8 mouse cellular contexts compared by ENCODE assay signal in genomic region chr19:42151990-42152389, GRCm38 (mm10). TPM values are rescaled to one million over a fixed set of nuclear protein-coding genes. Genes with fewer than 3 reads are reported as not detected.
DNase-seq lines count a peak whose midpoint lies in the region; ATAC-seq and TF ChIP-seq lines count a peak whose summit lies in the region.

No protein-coding gene starts in this region.

- no peaks in the 10 kb centered on the region; a peak in 1 of 4 replicates for H3K36me3 ChIP-seq in MEL (ENCODE audit: control insufficient read depth in 1 of 2, insufficient read depth in 2 of 2, low read length in 2 of 2)
- H3K36me3 ChIP-seq in forebrain, embryonic 13.5 days (ENCODE audit: poor library complexity, severe bottlenecking): no peaks in the 10 kb centered on the region
- H3K36me3 ChIP-seq in lung, postnatal 0 days (ENCODE audit: insufficient read depth, low read length): no peaks in the 10 kb centered on the region

- peak; percentile 91 for DNase-seq in MEL (ENCODE audit: low read depth, low spot score)
- peak; percentile 89 to 91 for DNase-seq in heart, postnatal 36 days
- peak; percentile 89 to 91 for DNase-seq in layer of hippocampus, postnatal 10 days (ENCODE audit: low spot score in 2 of 2)
- DNase-seq in lung, postnatal 0 days (ENCODE audit: low spot score): peak; percentile 93
- DNase-seq in right cerebral cortex, adult 2 months (ENCODE audit: low spot score in 2 of 2): peak; percentile 89 to 92
- peak; percentile 62 for DNase-seq in urinary bladder, postnatal 10 days (ENCODE audit: low spot score)

- H3K4me1 ChIP-seq in MEL (ENCODE audit: control insufficient read depth in 1 of 2, insufficient read depth in 2 of 2, low read length in 2 of 2): peaks cover under 1 to 18% of the 10 kb centered on the region in 2 experiments; a peak in 3 of 4 replicates
- H3K4me1 ChIP-seq in forebrain, embryonic 13.5 days: peaks cover 16% of the 10 kb centered on the region
- peaks cover 21% of the 10 kb centered on the region for H3K4me1 ChIP-seq in lung, postnatal 0 days (ENCODE audit: insufficient read depth, low read depth, low read length)

- H3K9me3 ChIP-seq in MEL (replicated peaks; ENCODE audit: insufficient read depth, low read length): no peaks in the 10 kb centered on the region
- H3K9me3 ChIP-seq in forebrain, embryonic 13.5 days (replicated peaks): no peaks in the 10 kb centered on the region
- H3K9me3 ChIP-seq in lung, postnatal 0 days (ENCODE audit: low read length): no peaks in the 10 kb centered on the region

- H3K79me2 ChIP-seq in MEL (ENCODE audit: control insufficient read depth, insufficient read depth, low read length, poor library complexity): peaks cover 2% of the 10 kb centered on the region; the same call in 1 of the 2 replicates

- TF ChIP-seq RAD21 in MEL (IDR thresholded peaks at IDR 0.05; ENCODE audit: low read depth, low read length): peak; percentile 89

- no peaks in the 10 kb centered on the region for H3K27me3 ChIP-seq in MEL (ENCODE audit: control insufficient read depth in 1 of 2, insufficient read depth in 2 of 2, low read length in 2 of 2)
- peaks cover 21% of the 10 kb centered on the region for H3K27me3 ChIP-seq in forebrain, embryonic 13.5 days
- no peaks in the 10 kb centered on the region for H3K27me3 ChIP-seq in lung, postnatal 0 days (replicated peaks; ENCODE audit: insufficient read depth, low read length)

- no peak overlapping the region for H3K27ac ChIP-seq in MEL (ENCODE audit: control insufficient read depth, low read depth, low read length)
- H3K27ac ChIP-seq in forebrain, embryonic 13.5 days: no peak overlapping the region
- H3K27ac ChIP-seq in lung, postnatal 0 days (ENCODE audit: low read length): peak overlapping the region; percentile 39; the same call in 1 of the 2 replicates

- intact Hi-C loops in heart, postnatal 36 days (cut with DNase I): loop anchor here (2.0 to 5.0 kb wide), 2 partner anchors 61 to 115 kb away; partner anchors contain the start of genes Ankrd2 and Pi4k2a

- 6% methylated on average over 6 of the region's 6 CpGs for WGBS in forebrain, embryonic 13.5 days
- WGBS in lung, postnatal 0 days: 7% methylated on average over 6 of the region's 6 CpGs

- H3K9ac ChIP-seq in MEL (ENCODE audit: control insufficient read depth, low read depth, low read length, poor library complexity, severe bottlenecking): no peak overlapping the region
- no peak overlapping the region for H3K9ac ChIP-seq in forebrain, embryonic 13.5 days
- H3K9ac ChIP-seq in lung, postnatal 0 days (replicated peaks; ENCODE audit: low read depth): no peak overlapping the region

- no peak for TF ChIP-seq EP300 in MEL (IDR thresholded peaks at IDR 0.05; ENCODE audit: low read depth in 1 of 2, low read length in 2 of 2)
- TF ChIP-seq EP300 in lung, postnatal 0 days (IDR thresholded peaks at IDR 0.05): no peak

- H3K4me3 ChIP-seq in MEL (ENCODE audit: control insufficient read depth in 1 of 2, insufficient read depth in 1 of 2, low read depth in 2 of 2, low read length in 2 of 2): no peak overlapping the region
- H3K4me3 ChIP-seq in forebrain, embryonic 13.5 days: no peak overlapping the region
- no peak overlapping the region for H3K4me3 ChIP-seq in lung, postnatal 0 days (ENCODE audit: low read depth, low read length)

- peak; percentile 93 to 99 (median 95) for TF ChIP-seq CTCF in MEL (IDR thresholded peaks at IDR 0.05 in 2 of 3, conservative IDR thresholded peaks at IDR 0.05 in 1 of 3; ENCODE audit: control insufficient read depth in 1 of 3, insufficient read depth in 1 of 3, low read depth in 2 of 3, low read length in 3 of 3, poor library complexity in 1 of 3, severe bottlenecking in 1 of 3)
- TF ChIP-seq CTCF in lung, postnatal 0 days (IDR thresholded peaks at IDR 0.05): peak; percentile 93

- H3K4me2 ChIP-seq in forebrain, embryonic 13.5 days: no peak overlapping the region
- H3K4me2 ChIP-seq in lung, postnatal 0 days (replicated peaks; ENCODE audit: low read depth, low read length): no peak overlapping the region

- ATAC-seq in cerebellum, adult (ENCODE audit: insufficient number of reproducible peaks, low FRiP score, low TSS enrichment): peak; percentile 80
- peak; percentile 59; the same call in 1 of the 2 replicates for ATAC-seq in forebrain, embryonic 13.5 days
- peak; percentile 33 for ATAC-seq in lung, postnatal 0 days

- no peak for TF ChIP-seq POLR2A in MEL (IDR thresholded peaks at IDR 0.05; ENCODE audit: control insufficient read depth in 1 of 2, insufficient read depth in 1 of 2, low read depth in 1 of 2, low read length in 2 of 2, poor library complexity in 1 of 2)

TF ChIP-seq in MEL, 35 proteins besides CTCF, POLR2A, EP300 and RAD21 (continues in another document):
- peak; percentile 64; the same call in 1 of the 2 replicates for TF ChIP-seq ZNF384 (IDR thresholded peaks at IDR 0.05; ENCODE audit: low read depth, low read length)
- TF ChIP-seq NELFE (IDR thresholded peaks at IDR 0.05; ENCODE audit: low read depth, low read length): no peak
- no peak for TF ChIP-seq USF1 (IDR thresholded peaks at IDR 0.05; ENCODE audit: low read depth, low read length)
- TF ChIP-seq TCF12 (IDR thresholded peaks at IDR 0.05; ENCODE audit: low read depth, low read length): no peak
- no peak for TF ChIP-seq HCFC1 (IDR thresholded peaks at IDR 0.05; ENCODE audit: low read depth, low read length)
- TF ChIP-seq TBP (IDR thresholded peaks at IDR 0.05; ENCODE audit: low read depth, low read length): no peak
- no peak for TF ChIP-seq TAL1 (IDR thresholded peaks at IDR 0.05; ENCODE audit: low read length)
- TF ChIP-seq MAZ (IDR thresholded peaks at IDR 0.05; ENCODE audit: low read depth, low read length): no peak
- TF ChIP-seq SMC3 (IDR thresholded peaks at IDR 0.05; ENCODE audit: low read depth, low read length): peak; percentile 91
- TF ChIP-seq CHD1 (IDR thresholded peaks at IDR 0.05; ENCODE audit: low read depth, low read length): no peak
- no peak for TF ChIP-seq USF2 (IDR thresholded peaks at IDR 0.05; ENCODE audit: borderline replicate concordance in 1 of 2, insufficient read depth in 1 of 2, low read depth in 1 of 2, low read length in 2 of 2)
- TF ChIP-seq RCOR1 (IDR thresholded peaks at IDR 0.05; ENCODE audit: low read depth, low read length): 0 out of 2 replicates have a peak, but pooled peaks have one; percentile 20
- no peak for TF ChIP-seq BHLHE40 (IDR thresholded peaks at IDR 0.05; ENCODE audit: borderline replicate concordance, low read depth, low read length)
- TF ChIP-seq MXI1 (IDR thresholded peaks at IDR 0.05; ENCODE audit: low read depth, low read length): no peak
- no peak for TF ChIP-seq ELF1 (IDR thresholded peaks at IDR 0.05; ENCODE audit: low read depth, low read length)
- TF ChIP-seq GABPA (IDR thresholded peaks at IDR 0.05; ENCODE audit: low read depth, low read length): no peak
- TF ChIP-seq CHD2 (IDR thresholded peaks at IDR 0.05; ENCODE audit: low read length): no peak
- TF ChIP-seq KAT2A (conservative IDR thresholded peaks at IDR 0.05; ENCODE audit: low read depth, low read length): no peak
- peak; percentile 82 for TF ChIP-seq ZC3H11A (IDR thresholded peaks at IDR 0.05; ENCODE audit: low read depth, low read length)
- TF ChIP-seq MEF2A (IDR thresholded peaks at IDR 0.05; ENCODE audit: extremely low read depth, insufficient replicate concordance, low read depth, low read length, poor library complexity, severe bottlenecking): no peak
- no peak for TF ChIP-seq ETS1 (IDR thresholded peaks at IDR 0.05; ENCODE audit: low read depth, low read length)
- no peak for TF ChIP-seq JUND (IDR thresholded peaks at IDR 0.05; ENCODE audit: low read depth, low read length)
- no peak for TF ChIP-seq ZKSCAN1 (IDR thresholded peaks at IDR 0.05; ENCODE audit: low read depth, low read length)

RNA-seq across cellular contexts. Expression of gene Marveld1, which starts 4.8 kb away (rescaled TPM):
- total RNA-seq in MEL (2012; rRNA removed): 7.9 and 9.7 TPM in 2 replicates
- polyA plus RNA-seq in MEL (2012; ENCODE audit: insufficient read depth in 1 of 2, insufficient read length in 2 of 2, low read depth in 1 of 2, low replicate concordance in 2 of 2, missing spikeins in 1 of 2): 10 to 100 TPM in 1 of 2 experiments, not detected in 1; 24.4 TPM
- polyA plus RNA-seq in forebrain, embryonic 13.5 days (2015; fragmentation: Nextera tagmentation; extraction: Ambion mirVana): 1.7 and 2.0 TPM in 2 replicates
- 10 to 100 TPM; 22.2 to 24.0 TPM for total RNA-seq in heart, postnatal 36 days (2021)
- 10 to 100 TPM in 1 of 2 experiments, 1 to 10 TPM in 1; 9.9 to 12.9 TPM for total RNA-seq in layer of hippocampus, postnatal 10 days (2021)
- 23.0 and 23.1 TPM in 2 replicates for polyA plus RNA-seq in lung, postnatal 0 days (2015; fragmentation: Nextera tagmentation; extraction: Ambion mirVana)

RNA-seq across cellular contexts. Expression of gene Zfyve27, which starts 11.8 kb away (rescaled TPM):
- 22.0 and 27.0 TPM in 2 replicates for total RNA-seq in MEL (2012; rRNA removed)
- 10 to 100 TPM in 1 of 2 experiments, not detected in 1; 40.2 TPM for polyA plus RNA-seq in MEL (2012; ENCODE audit: insufficient read depth in 1 of 2, insufficient read length in 2 of 2, low read depth in 1 of 2, low replicate concordance in 2 of 2, missing spikeins in 1 of 2)
- 43.5 and 45.6 TPM in 2 replicates for polyA plus RNA-seq in forebrain, embryonic 13.5 days (2015; fragmentation: Nextera tagmentation; extraction: Ambion mirVana)
- total RNA-seq in heart, postnatal 36 days (2021): 10 to 100 TPM; 25.6 to 25.8 TPM
- 100 to 1,000 TPM in 1 of 2 experiments, 10 to 100 TPM in 1; 86.9 to 124 TPM for total RNA-seq in layer of hippocampus, postnatal 10 days (2021)
- polyA plus RNA-seq in lung, postnatal 0 days (2015; fragmentation: Nextera tagmentation; extraction: Ambion mirVana): 25.3 and 27.7 TPM in 2 replicates

RNA-seq across cellular contexts. Expression of gene Avpi1, which starts 23.1 kb away (rescaled TPM):
- 49.5 and 54.8 TPM in 2 replicates for total RNA-seq in MEL (2012; rRNA removed)
- polyA plus RNA-seq in MEL (2012; ENCODE audit: insufficient read depth in 1 of 2, insufficient read length in 2 of 2, low read depth in 1 of 2, low replicate concordance in 2 of 2, missing spikeins in 1 of 2): 10 to 100 TPM in 1 of 2 experiments, not detected in 1; 53.3 TPM
- polyA plus RNA-seq in forebrain, embryonic 13.5 days (2015; fragmentation: Nextera tagmentation; extraction: Ambion mirVana): 10.1 and 10.3 TPM in 2 replicates
- 10 to 100 TPM; 11.0 to 11.3 TPM for total RNA-seq in heart, postnatal 36 days (2021)
- 10 to 100 TPM; 15.8 to 18.0 TPM for total RNA-seq in layer of hippocampus, postnatal 10 days (2021)
- polyA plus RNA-seq in lung, postnatal 0 days (2015; fragmentation: Nextera tagmentation; extraction: Ambion mirVana): 114 and 135 TPM in 2 replicates

RNA-seq across cellular contexts. Expression of gene Sfrp5, which starts 50.1 kb away (rescaled TPM):
- total RNA-seq in MEL (2012; rRNA removed): not detected in 2 replicates
- polyA plus RNA-seq in MEL (2012; ENCODE audit: insufficient read depth in 1 of 2, insufficient read length in 2 of 2, low read depth in 1 of 2, low replicate concordance in 2 of 2, missing spikeins in 1 of 2): under 1 TPM in 1 of 2 experiments, not detected in 1; 0.50 TPM
- polyA plus RNA-seq in forebrain, embryonic 13.5 days (2015; fragmentation: Nextera tagmentation; extraction: Ambion mirVana): 0.21 TPM in 1 of 2 replicates, not detected in the other
- total RNA-seq in heart, postnatal 36 days (2021): 1 to 10 TPM; 5.1 to 5.3 TPM
- total RNA-seq in layer of hippocampus, postnatal 10 days (2021): under 1 TPM in 1 of 2 experiments, not detected in 1; 0.18 TPM
- polyA plus RNA-seq in lung, postnatal 0 days (2015; fragmentation: Nextera tagmentation; extraction: Ambion mirVana): 0.18 TPM in 1 of 2 replicates, not detected in the other
